Mouse (Mus musculus) hindbrain, embryonic 10.5 days (tissue): Measurements from ENCODE around the gene Dvl2. TPM values are rescaled to one million over a fixed set of nuclear protein-coding genes. Genes with fewer than 3 reads are reported as not detected.
A peak's percentile ranks its signal among the peaks of the same experiment; 100 is the strongest.

Source experiments
- DNase-seq: peaks from one replicate; pipeline ENCODE4 v3.0.0-alpha.2; 2017; ENCODE audit warnings: low spot score
- H3K27ac ChIP-seq: fragments of 300-500 bp; sonication (generic); 2 replicates; pipeline ENCODE4 v1.5.1; 2016; ENCODE audit warnings: mild to moderate bottlenecking, moderate library complexity
- H3K27me3 ChIP-seq: fragments of 300-500 bp; sonication (generic); 2 replicates; pipeline ENCODE4 v1.6.1; 2016; ENCODE audit warnings: mild to moderate bottlenecking; ENCODE audit not compliant: poor library complexity, insufficient read depth, severe bottlenecking
- H3K36me3 ChIP-seq: fragments of 300-500 bp; sonication (generic); 2 replicates; pipeline ENCODE4 v1.6.1; 2016; ENCODE audit warnings: mild to moderate bottlenecking, moderate library complexity
- H3K4me1 ChIP-seq: fragments of 300-500 bp; sonication (generic); replicated peaks from 2 replicates; pipeline ENCODE4 v1.6.1; 2016; ENCODE audit warnings: mild to moderate bottlenecking
- H3K4me3 ChIP-seq: fragments of 300-500 bp; sonication (generic); 2 replicates; pipeline ENCODE4 v1.5.1; 2016; ENCODE audit warnings: mild to moderate bottlenecking, moderate library complexity
- H3K9me3 ChIP-seq: fragments of 300-500 bp; sonication (generic); 2 replicates; pipeline ENCODE4 v1.6.1; 2016; ENCODE audit warnings: mild to moderate bottlenecking, moderate library complexity
- WGBS: fragments of 180-500 bp; shearing (Covaris S2); methylation state at CpG from one replicate; pipeline ENCODE4 v1.1.7; 2016; 5-methylcytosine and 5-hydroxymethylcytosine counted together
- polyA plus RNA-seq: library from polyadenylated mRNA; unstranded; fragments of >200 nt; fragmentation: Nextera tagmentation; extraction: Ambion mirVana; gene quantifications from 2 replicates; pipeline ENCODE4 v1.2.1, GENCODE M21; 2016

The Dvl2 gene
- polyA plus RNA-seq, 1 experiment from 2014 or later = 51.8 TPM

DNA sequence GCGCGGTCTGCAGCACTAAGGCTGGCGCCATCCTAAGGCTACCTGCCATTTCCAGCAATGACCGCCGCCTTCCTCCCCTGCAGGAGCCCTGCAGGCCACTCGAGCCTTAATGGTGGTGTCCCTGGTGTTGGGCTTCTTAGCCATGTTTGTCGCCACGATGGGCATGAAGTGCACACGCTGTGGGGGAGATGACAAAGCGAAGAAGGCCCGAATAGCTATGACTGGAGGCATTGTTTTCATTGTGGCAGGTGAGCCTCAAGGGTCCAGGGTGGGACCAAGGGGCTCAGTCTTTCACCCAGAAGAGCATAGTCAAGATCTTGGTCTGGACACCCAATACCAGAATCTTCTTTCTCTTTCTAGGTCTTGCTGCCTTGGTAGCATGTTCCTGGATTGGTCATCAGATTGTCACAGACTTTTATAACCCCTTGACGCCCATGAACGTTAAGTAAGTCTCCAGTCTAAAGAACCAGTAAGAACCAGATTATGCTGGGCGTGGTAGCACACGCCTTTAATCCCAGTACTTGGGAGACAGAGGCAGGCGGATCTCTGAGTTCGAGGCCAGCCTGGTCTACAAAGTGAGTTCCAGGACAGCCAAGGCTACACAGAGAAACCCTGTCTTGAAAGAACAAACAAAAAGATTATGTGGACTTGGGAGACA lies 33.4 kb upstream of the Dvl2 start:
- DNase-seq = no peak
- H3K9me3 ChIP-seq = no peaks in the 10 kb centered on the region
- peaks cover 42% of the 10 kb centered on the region for H3K36me3 ChIP-seq

DNA sequence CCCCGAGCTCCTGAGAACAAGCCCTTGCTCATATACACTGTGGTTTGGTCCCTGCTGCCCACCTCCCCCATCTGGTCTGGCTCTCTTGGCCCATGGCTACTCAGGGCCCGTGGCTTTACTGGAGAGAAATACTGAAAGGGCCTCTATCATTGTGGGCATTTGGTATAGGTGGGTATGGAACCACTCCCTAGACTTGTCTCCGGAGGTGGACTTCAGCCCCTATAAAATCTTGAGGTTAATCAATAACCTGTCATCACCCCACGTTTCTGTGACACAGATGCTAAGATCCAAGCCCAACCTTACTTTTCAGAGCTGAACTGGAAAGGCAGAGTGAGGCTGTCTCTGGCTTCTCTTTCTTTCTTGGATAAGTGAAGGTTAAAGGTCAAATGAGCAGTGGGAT lies 31.6 kb upstream of the Dvl2 start:
- no peak overlapping the region for H3K4me3 ChIP-seq
- DNase-seq = no peak
- peaks cover 60% of the 10 kb centered on the region for H3K36me3 ChIP-seq
- peaks cover 17% of the 10 kb centered on the region for H3K4me1 ChIP-seq
- no peak overlapping the region for H3K27ac ChIP-seq
- 92% methylated on average over 4 of the region's 4 CpGs for WGBS
- no peaks in the 10 kb centered on the region for H3K9me3 ChIP-seq
- peaks cover 50% of the 10 kb centered on the region for H3K27me3 ChIP-seq

More for the DNA sequence above, 33.4 kb upstream of the Dvl2 start:
- Histone ChIP-seq H3K4me3 (peak overlapping the region; percentile 45), H3K27me3 (peaks cover 68% of the 10 kb centered on the region), H3K4me1 (peaks cover 17% of the 10 kb centered on the region), H3K27ac (peak overlapping the region; percentile 75)
- 42% methylated on average over 17 of the region's 17 CpGs for WGBS

DNA sequence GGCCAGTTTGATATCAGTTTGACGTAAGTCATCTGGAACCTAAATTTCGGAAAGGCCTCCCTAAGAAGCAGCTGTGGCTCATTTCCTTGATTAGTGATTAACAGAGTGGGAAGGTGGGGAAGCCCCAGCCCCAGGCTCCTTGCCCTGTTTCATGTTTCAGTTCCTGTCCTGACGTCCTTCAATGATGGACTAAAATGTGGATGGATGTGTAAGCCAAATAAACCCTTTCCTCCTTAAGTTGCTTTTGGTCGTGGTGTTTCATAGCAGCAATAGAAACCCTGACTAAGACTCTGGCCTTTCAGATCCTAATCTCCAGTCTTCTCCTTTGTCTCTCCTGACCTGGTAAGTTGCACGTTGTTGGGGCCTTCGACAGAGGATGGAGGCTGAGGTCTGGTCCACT lies 30.2 kb upstream of the Dvl2 start:
- Histone ChIP-seq H3K9me3 (no peaks in the 10 kb centered on the region), H3K36me3 (peaks cover 75% of the 10 kb centered on the region), H3K4me1 (peaks cover 15% of the 10 kb centered on the region), H3K4me3 (no peak overlapping the region), H3K27ac (no peak overlapping the region), H3K27me3 (peaks cover 36% of the 10 kb centered on the region)
- no peak for DNase-seq
- WGBS = 93% methylated on average over 6 of the region's 6 CpGs

DNA sequence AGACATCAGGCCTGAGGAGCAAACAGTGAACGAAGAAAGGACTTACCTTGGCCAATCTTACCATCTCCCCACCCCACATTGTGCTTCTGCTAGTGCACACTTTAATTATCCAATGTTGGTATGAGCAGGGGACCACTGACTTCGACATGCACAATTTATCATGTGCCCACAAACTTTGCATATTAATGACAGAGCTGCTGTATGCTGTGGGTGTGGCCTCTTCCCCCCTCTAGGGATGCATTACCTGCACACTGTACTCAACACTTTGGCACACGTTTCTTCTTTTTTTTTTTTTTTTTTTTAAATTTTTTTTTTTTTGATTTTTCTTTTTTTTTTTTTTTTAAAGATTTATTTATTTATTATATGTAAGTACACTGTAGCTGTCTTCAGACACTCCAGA lies 29.6 kb upstream of the Dvl2 start:
- peaks cover 12% of the 10 kb centered on the region for H3K4me1 ChIP-seq
- H3K27me3 ChIP-seq = peaks cover 30% of the 10 kb centered on the region
- peaks cover 80% of the 10 kb centered on the region for H3K36me3 ChIP-seq
- WGBS = 84% methylated on average over 3 of the region's 3 CpGs
- H3K4me3 ChIP-seq = no peak overlapping the region
- H3K27ac ChIP-seq = no peak overlapping the region
- DNase-seq = no peak
- no peaks in the 10 kb centered on the region for H3K9me3 ChIP-seq

DNA sequence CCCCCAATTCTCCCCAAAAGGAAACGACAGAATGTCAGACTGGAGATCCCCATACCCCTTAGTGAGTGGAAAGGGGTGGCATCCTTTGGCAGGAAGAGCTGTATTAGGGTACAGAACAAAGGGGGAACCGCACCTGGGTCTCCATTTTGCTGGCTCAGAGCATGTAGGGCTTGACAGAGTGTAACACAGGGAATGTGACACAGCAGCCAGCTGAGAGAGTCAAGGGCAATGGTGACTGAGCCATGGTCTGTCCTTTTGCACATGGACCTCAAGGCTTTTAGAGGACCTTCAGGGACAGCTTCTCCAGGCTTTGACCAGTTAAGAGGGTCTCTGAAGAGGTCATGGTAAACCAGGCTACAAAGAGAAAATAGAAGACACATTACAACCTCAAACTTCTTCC lies 25.5 kb upstream of the Dvl2 start:
- Histone ChIP-seq H3K4me1 (peaks cover 12% of the 10 kb centered on the region), H3K27me3 (no peaks in the 10 kb centered on the region), H3K27ac (no peak overlapping the region), H3K9me3 (no peaks in the 10 kb centered on the region), H3K36me3 (peaks cover 87% of the 10 kb centered on the region), H3K4me3 (no peak overlapping the region)
- DNase-seq = no peak
- 95% methylated on average over 2 of the region's 2 CpGs for WGBS

DNA sequence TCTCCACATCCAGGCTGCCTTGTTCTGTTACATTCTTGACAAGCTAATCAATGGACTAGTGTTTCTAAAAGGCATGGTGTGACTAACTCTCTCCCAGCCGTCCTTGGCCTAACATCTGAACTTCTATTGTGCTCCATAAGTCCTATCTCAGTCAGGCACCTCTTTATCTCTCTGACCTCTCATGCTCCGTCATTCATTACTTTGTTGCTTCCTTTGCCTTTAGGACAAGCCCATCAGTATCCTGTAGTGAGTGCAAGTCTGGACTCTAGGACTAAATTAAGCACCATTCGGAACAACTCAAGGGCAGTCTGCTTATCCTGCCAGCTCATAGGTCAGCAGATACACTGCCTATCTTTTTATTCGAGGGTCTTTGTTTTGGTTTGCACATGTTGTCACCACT lies 24.1 kb upstream of the Dvl2 start:
- 83% methylated on average over 4 of the region's 4 CpGs for WGBS
- no peak for DNase-seq
- Histone ChIP-seq H3K27ac (no peak overlapping the region), H3K36me3 (peaks cover 77% of the 10 kb centered on the region), H3K4me3 (no peak overlapping the region), H3K27me3 (no peaks in the 10 kb centered on the region), H3K9me3 (no peaks in the 10 kb centered on the region), H3K4me1 (peaks cover 12% of the 10 kb centered on the region)

DNA sequence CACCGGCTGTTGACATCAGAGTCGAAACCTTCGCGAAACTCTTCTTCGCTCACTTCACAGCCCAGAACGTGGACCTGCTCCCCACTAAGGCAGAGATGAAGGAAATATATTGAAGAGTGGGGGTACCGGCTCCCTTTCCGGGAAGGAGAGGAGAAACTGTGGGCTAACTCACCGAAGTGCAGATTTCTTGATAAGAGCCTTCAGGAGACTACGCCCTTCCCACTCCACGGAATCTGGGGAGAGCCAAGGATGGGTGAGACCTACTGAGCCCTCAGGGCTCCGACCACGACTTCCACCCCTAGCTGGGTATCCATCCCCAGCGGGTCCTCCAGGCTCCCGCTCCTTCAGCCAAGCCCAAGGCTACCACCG lies 20.6 kb upstream of the Dvl2 start:
- no peaks in the 10 kb centered on the region for H3K9me3 ChIP-seq
- H3K27me3 ChIP-seq = no peaks in the 10 kb centered on the region
- DNase-seq = no peak
- H3K4me1 ChIP-seq = peaks cover 34% of the 10 kb centered on the region
- WGBS = 4% methylated on average over 16 of the region's 16 CpGs
- peaks cover 61% of the 10 kb centered on the region for H3K36me3 ChIP-seq
- H3K27ac ChIP-seq = peak overlapping the region; percentile 99
- peak overlapping the region; percentile 99 for H3K4me3 ChIP-seq

DNA sequence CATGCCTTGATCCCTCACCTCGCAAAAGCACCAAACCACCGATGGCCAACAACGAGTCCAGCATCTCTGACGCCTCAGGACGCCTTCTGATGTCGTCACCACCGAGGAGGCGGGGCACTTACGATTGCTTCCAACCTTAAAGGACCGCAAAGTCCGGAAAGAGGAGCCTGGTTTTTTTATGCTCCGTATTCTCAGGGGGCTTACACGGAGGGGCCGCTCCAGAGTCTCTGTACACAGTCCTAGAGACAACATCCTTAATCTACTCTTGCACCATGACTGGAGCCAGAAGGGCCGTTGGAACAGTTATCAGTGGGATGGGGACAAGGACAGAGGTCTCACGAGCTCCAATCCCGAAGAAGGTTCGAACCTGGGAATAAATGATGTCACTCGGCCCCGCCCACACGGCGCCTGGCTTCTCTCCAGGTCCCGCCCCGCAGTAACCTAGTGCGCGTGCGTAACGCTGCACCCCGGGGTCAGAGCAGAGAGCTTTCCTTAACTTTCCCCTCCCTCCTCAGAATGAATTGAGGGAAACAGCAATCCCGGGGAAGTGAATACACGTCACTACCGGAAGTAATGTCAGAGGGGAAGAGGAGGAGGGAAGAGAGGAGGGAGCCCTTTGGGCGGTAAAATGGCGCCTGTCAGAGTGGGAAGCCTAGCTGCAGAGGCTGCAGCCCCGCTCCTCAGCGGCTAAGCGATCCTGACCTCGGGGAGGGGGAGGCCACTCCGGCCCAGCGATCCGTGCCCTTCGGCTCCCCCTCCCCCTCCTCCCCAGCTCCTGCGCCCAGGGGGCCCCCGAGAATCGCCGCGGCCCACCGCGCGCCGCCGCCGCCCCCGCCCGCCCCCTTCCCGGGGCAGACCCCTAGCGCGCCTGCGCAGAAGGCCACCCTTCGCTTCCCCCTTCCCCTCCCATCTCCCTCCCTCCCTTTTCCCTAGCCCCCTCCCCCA lies 19.9 kb upstream of the Dvl2 start:
- Histone ChIP-seq H3K27me3 (no peaks in the 10 kb centered on the region), H3K4me1 (peaks cover 34% of the 10 kb centered on the region), H3K27ac (peak overlapping the region; percentile 99), H3K9me3 (no peaks in the 10 kb centered on the region), H3K4me3 (peak overlapping the region; percentile 99), H3K36me3 (peaks cover 61% of the 10 kb centered on the region)
- DNase-seq = peak; percentile 99
- under 1% methylated on average over 50 of the region's 60 CpGs for WGBS

DNA sequence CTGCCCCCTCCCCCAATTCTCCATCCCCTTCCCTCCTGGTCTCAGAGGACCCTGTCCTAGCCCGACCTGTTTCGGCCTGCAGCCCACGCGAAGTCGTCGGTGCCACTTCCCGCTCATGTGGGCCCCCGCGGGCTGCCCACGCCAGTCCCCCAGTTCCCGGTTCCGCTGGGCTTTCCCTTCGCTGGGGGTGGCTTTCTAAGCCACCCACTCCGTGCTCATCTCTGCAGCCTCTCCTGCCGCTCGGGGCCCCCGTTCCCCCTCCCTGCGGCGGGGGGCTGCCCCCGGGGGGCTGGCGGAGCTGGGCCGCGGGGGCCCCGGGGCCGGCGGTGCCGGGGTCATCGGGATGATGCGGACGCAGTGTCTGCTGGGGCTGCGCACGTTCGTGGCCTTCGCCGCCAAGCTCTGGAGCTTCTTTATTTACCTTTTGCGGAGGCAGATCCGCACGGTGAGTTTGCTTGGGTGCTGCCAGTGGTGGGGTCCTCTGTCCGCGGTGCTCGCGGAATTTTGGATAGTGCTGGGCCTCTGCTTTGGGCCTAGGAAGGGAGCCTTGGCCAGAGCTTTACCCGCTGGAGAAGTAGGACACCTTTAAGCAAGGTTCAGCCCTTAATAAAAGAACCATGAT lies 19.1 kb upstream of the Dvl2 start, which contains the start of gene Ctdnep1:
Ctdnep1 (plus strand) TSS at position 16 of the 622 bp plus-strand sequence.
- Histone ChIP-seq H3K27me3 (no peaks in the 10 kb centered on the region), H3K36me3 (peaks cover 60% of the 10 kb centered on the region), H3K27ac (peak within 1 kb of the TSS; percentile 99), H3K4me1 (peaks cover 34% of the 10 kb centered on the region), H3K9me3 (no peaks in the 10 kb centered on the region), H3K4me3 (peak within 1 kb of the TSS; percentile 99)
- WGBS = under 1% methylated on average over 36 of the region's 43 CpGs
- DNase-seq = no peak

DNA sequence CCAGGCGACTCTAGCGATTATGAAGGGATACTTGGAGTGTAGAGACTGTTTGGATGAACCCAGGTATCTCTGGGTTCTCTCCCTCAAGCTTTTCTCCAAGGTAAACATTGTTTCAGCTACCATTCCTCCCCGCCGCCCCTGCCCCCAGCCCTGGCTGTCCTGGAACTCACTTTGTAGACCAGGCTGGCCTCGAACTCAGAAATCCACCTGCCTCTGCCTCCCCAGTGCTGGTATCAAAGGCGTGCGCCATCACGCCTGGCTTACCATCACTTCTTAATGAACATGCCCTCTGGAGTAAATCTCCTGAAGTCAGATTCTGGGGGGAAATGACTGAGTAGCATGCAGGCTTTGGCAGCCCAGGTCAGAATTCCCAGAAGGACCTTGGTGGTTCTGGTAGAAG lies 18.2 kb upstream of the Dvl2 start, which contains the start of gene Elp5:
Elp5 (minus strand) TSS at position 293 of the 400 bp plus-strand sequence.
- 65% methylated on average over 8 of the region's 8 CpGs for WGBS
- DNase-seq = no peak
- Histone ChIP-seq H3K9me3 (no peaks in the 10 kb centered on the region), H3K4me3 (peak within 1 kb of the TSS; percentile 99), H3K4me1 (peaks cover 34% of the 10 kb centered on the region), H3K27ac (peak within 1 kb of the TSS; percentile 99), H3K36me3 (peaks cover 60% of the 10 kb centered on the region), H3K27me3 (no peaks in the 10 kb centered on the region)

DNA sequence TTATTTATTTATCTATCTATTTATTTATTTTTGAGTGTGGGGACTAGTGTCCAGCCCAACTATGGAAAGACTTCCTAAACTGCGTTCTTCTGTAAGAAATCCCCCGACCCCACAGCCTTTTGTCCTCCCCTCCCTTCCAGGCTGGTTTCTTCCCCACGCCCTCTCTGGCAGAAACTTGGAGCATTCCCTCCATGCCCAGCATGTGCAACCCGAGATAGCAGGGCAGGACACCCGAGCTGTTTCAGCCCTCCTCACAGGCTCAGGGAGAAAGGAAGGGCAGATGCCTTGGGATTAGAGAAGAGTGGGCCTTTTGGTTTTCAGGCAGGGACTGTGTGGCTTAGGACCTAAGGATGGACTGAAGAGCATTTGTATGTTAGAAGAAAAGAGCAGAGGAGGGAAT lies 17.5 kb upstream of the Dvl2 start:
- Histone ChIP-seq H3K27ac (no peak overlapping the region), H3K27me3 (no peaks in the 10 kb centered on the region), H3K9me3 (no peaks in the 10 kb centered on the region), H3K36me3 (peaks cover 60% of the 10 kb centered on the region), H3K4me3 (peak overlapping the region; percentile 99), H3K4me1 (peaks cover 34% of the 10 kb centered on the region)
- DNase-seq = no peak
- WGBS = 49% methylated on average over 5 of the region's 5 CpGs

DNA sequence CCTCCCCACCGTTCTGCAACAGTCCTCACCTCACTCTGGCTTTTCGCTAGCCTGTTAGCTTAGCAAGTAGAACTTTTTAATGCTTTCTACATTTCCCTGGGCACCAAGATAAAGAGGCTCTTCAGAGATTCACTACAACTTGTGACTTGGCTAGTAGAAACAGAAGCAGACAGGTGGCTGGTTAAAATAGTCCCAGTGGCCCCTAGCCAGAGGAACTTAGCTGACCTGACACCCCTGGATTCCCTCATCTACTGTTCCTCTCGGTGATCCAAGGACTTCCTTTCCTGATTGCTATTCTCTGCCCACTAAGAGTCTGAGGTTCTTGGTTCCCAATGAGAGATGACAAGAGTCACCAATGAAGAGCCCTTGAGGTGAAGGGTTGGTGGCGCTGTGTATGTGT lies 17.0 kb upstream of the Dvl2 start:
- Histone ChIP-seq H3K36me3 (peaks cover 60% of the 10 kb centered on the region), H3K27ac (no peak overlapping the region), H3K4me3 (peak overlapping the region; percentile 99; the same call in 1 of the 2 replicates), H3K27me3 (no peaks in the 10 kb centered on the region), H3K4me1 (peaks cover 34% of the 10 kb centered on the region), H3K9me3 (no peaks in the 10 kb centered on the region)
- WGBS = 93% methylated on average over 4 of the region's 4 CpGs
- DNase-seq = no peak

DNA sequence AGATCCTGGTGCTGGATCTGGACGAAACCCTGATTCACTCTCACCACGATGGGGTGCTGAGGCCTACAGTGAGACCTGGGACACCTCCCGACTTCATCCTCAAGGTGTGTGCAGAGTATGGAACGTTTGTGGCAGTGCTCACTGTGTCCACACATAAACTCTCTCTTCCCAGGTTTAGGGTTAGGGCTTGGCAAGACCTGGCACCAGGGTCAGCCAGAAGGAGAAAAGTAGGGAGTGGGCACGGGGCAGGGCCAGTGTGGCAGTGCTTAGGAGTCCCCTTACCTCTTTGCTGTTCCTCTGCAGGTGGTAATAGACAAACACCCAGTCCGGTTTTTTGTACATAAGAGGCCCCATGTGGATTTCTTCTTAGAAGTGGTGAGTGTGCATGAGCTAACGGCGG lies 16.0 kb upstream of the Dvl2 start:
- peaks cover 65% of the 10 kb centered on the region for H3K36me3 ChIP-seq
- no peaks in the 10 kb centered on the region for H3K27me3 ChIP-seq
- H3K27ac ChIP-seq = no peak overlapping the region
- no peak overlapping the region for H3K4me3 ChIP-seq
- peaks cover 27% of the 10 kb centered on the region for H3K4me1 ChIP-seq
- no peaks in the 10 kb centered on the region for H3K9me3 ChIP-seq
- DNase-seq = no peak
- 93% methylated on average over 8 of the region's 8 CpGs for WGBS
